Mouse (Mus musculus): Measurements from ENCODE around the gene Vps13d. TPM values are rescaled to one million over a fixed set of nuclear protein-coding genes. Genes with fewer than 3 reads are reported as not detected.
A peak's percentile ranks its signal among the peaks of the same experiment; 100 is the strongest.

Vps13d gene
- 6.3 and 6.4 TPM in 2 replicates for polyA plus RNA-seq (2016; fragmentation: Nextera tagmentation; extraction: Ambion mirVana)

DNA sequence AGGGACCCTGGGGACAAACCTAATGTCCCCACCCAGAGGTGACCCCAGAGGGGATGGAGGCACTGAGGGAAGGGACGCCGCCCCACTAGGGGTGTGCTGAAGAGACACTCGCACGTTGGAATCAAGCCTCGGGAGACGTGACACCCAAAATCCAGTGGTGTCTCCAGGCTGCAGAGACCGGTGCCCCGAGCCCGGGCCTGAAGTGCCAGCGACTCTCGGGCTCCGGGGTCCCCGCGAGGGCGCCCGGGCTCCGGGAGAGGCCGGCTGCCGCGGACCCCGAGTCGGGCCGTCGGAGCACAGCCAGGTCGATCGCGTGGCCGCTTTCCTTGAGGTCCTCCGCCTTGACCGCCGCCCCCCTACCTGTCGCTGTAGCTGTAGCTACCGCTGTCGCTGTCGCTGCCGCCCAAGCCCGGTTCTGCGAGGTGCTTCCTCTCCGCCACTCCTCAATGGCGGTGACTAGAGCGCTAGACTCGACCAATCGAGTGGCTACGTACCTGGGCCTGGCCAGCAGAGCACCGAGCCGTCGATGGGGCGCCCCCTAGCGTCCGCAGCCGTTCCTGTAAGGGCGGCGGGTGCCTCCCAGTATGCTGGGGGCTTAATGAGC, at the start of gene Vps13d:
Vps13d (minus strand) TSS at position 447 of the 604 bp plus-strand sequence.
- Histone ChIP-seq H3K27me3 (ENCODE audit: insufficient read depth, poor library complexity, severe bottlenecking) (no peaks in the 10 kb centered on the region), H3K27ac (peak within 1 kb of the TSS; percentile 93), H3K9me3 (no peaks in the 10 kb centered on the region), H3K36me3 (peaks cover 15% of the 10 kb centered on the region; the same call in 1 of the 2 replicates), H3K4me1 (peaks cover 12% of the 10 kb centered on the region), H3K4me3 (peak within 1 kb of the TSS; percentile 94)
- under 1% methylated on average over 53 of the region's 53 CpGs for WGBS
- peak; percentile 96 for DNase-seq (ENCODE audit: low spot score)

DNA sequence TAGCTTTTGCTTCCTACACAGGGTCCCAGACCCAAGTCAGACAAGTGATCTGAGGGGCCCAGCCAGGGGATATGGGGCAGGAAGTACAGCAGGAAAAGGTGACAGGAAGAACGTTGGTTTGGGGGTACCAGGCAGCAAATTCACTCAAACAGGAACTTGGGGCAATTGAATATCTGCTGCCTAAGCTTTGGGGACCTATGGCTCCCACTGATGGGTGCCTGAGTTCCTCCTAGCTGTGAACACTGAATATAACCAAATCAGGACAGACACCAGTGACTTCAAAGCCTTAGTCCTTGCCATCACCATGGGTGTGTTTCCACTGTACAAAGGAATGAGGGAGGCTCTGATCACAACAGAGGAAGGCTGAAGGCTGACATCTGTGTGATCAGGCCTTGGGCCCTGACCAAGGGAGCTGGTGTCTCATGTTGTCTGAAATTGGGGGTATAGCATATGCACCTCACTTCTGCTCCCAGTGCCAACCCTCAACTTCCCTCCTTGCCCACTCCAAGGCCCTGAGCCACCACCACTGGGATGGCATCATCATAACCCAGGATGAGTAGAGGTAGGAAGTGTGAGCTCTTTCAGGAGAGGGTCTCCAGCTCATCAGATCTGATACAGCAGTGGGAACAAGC, 48.0 kb upstream of the Vps13d start:
- no peak overlapping the region for H3K4me3 ChIP-seq
- no peaks in the 10 kb centered on the region for H3K36me3 ChIP-seq
- DNase-seq (ENCODE audit: low spot score): no peak
- H3K4me1 ChIP-seq: peaks cover 16% of the 10 kb centered on the region
- peaks cover 38% of the 10 kb centered on the region for H3K27me3 ChIP-seq (ENCODE audit: insufficient read depth, poor library complexity, severe bottlenecking)
- 43% methylated on average over 1 of the region's 1 CpGs for WGBS
- no peak overlapping the region for H3K27ac ChIP-seq
- H3K9me3 ChIP-seq: no peaks in the 10 kb centered on the region

DNA sequence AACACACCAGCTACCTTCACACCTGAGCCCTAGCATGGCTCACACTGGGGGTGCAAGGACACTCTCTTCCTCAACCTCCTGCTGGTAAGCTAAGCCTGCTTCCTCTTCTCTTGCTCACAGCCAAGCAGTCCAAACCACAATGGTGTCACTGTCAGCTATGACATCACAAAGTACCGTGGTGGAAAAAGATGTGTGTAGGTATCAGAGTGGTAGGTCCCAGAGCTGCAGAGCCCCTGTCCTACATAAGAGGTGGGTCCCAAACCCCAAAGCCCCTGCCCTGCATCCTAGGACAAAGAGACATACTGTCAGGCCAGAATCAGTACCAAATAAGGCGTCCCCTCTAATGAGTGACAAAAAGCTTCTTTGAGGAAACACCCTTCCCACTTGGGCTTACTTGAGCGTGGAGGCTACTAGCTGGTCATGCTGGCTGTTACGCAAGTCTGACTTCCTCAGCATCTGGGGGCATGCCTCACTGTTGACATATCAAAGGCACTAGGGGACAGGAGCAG, 46.0 kb upstream of the Vps13d start:
- DNase-seq (ENCODE audit: low spot score): no peak
- Histone ChIP-seq H3K4me1 (peaks cover 4% of the 10 kb centered on the region; the same call in 1 of the 2 replicates), H3K27me3 (ENCODE audit: insufficient read depth, poor library complexity, severe bottlenecking) (peaks cover 17% of the 10 kb centered on the region), H3K27ac (no peak overlapping the region), H3K36me3 (no peaks in the 10 kb centered on the region), H3K4me3 (no peak overlapping the region), H3K9me3 (no peaks in the 10 kb centered on the region)
- WGBS: 71% methylated on average over 4 of the region's 4 CpGs

DNA sequence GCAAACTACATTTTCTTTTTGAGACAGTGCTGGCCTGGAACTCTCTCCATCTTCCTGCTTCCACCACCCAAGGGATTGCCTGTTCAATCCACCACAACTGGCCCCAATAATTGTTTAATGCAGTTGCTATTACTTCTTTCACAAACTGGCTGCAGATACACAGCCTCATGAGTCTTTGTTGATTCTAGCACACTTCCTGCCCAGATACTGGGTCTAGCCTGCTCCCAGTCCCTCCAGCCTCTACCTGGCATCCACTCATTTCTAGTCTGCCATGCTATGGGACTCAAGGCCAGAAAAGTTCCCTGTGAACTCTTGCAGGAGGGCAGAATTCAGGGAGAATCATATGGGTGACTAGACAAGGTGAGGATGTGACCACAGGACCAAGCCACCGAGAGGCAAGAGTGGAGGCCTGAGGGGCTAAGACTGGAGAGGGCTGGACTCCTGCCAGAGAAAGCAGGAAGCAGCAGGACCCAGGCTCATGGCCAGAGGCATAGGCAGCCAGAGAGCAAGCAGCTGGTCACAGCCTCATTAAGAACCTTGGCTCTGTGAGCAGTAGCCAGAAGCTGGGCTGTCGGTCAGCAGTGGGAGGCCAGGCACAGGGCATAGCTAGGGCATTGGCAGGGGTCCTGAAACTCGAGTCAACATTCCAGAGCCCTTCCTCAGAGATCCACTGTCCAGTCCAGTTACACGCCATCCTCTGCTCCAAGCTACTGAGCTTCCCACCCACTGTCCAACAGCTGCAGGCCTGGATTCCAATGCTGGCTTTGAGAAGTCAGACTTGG, 44.4 kb upstream of the Vps13d start:
- Histone ChIP-seq H3K4me1 (0 out of 2 replicates have a peak, but pooled peaks cover 2% of the 10 kb centered on the region), H3K27ac (peak overlapping the region; percentile 52; the same call in 1 of the 2 replicates), H3K4me3 (no peak overlapping the region), H3K9me3 (no peaks in the 10 kb centered on the region), H3K36me3 (no peaks in the 10 kb centered on the region), H3K27me3 (ENCODE audit: insufficient read depth, poor library complexity, severe bottlenecking) (0 out of 2 replicates have a peak, but pooled peaks cover 4% of the 10 kb centered on the region)
- DNase-seq (ENCODE audit: low spot score): no peak
- WGBS: 47% methylated on average over 4 of the region's 4 CpGs

DNA sequence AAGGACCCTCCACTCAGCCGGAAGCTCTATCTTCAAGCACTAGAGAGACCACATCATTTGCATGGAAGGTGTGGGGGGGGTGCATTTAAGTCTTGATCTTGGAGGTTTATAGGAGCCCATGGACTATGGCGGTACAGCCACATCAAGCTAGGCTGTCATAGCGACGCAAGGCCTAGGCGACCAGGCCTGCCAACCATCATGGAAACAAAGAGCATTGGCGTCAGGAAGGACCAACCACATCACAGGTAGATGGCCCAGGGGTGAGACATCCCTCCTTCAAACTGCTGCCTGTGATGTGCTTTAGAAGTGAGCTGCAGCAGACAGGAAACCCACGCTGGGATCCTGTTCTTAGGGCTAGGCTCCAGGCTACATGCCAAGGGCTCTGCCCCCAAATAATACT, 41.2 kb upstream of the Vps13d start:
- WGBS: 85% methylated on average over 7 of the region's 7 CpGs
- H3K36me3 ChIP-seq: no peaks in the 10 kb centered on the region
- DNase-seq (ENCODE audit: low spot score): no peak
- H3K4me3 ChIP-seq: no peak overlapping the region
- H3K27ac ChIP-seq: no peak overlapping the region
- H3K9me3 ChIP-seq: no peaks in the 10 kb centered on the region
- no peaks in the 10 kb centered on the region for H3K27me3 ChIP-seq (ENCODE audit: insufficient read depth, poor library complexity, severe bottlenecking)
- H3K4me1 ChIP-seq: peaks cover 15% of the 10 kb centered on the region; the same call in 1 of the 2 replicates

DNA sequence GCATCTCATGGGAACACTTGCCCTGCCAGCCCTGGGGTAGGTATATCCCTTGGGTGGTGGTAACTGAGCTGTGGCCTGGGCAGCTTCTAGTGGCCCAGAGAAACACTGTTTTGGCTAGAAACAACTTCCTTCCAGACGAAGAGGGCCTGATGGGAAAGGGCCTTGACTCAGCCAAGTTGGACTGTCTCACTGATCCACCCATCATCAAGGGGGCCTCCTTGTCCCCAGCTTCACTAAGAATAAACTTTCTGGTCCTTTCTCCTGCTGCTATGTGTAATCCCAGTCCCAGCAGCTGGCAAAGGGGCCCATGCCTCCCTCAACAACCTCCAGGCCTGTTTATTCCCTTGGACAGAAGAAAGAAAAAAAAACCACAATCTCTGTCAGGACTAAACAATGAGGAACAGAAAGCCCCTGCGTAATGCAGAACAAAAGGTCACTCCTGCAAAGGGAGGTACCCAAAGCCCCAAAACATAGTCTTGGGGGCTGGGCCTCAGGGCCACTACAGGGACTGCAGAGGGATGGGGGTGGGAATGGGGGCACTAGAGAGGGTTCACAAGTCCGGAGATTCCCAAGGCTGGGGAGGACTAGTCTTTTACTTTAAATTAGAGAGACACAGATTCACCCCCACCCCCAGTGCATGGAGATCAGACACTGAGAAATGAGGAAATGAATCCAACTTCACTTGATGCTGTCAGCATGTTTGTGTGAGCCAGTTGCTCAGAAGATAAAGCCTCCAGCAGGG, 38.9 kb upstream of the Vps13d start:
- no peak overlapping the region for H3K27ac ChIP-seq
- no peaks in the 10 kb centered on the region for H3K9me3 ChIP-seq
- H3K27me3 ChIP-seq (ENCODE audit: insufficient read depth, poor library complexity, severe bottlenecking): no peaks in the 10 kb centered on the region
- no peak for DNase-seq (ENCODE audit: low spot score)
- WGBS: 55% methylated on average over 3 of the region's 3 CpGs
- H3K4me3 ChIP-seq: no peak overlapping the region
- no peaks in the 10 kb centered on the region for H3K36me3 ChIP-seq
- H3K4me1 ChIP-seq: peaks cover 13% of the 10 kb centered on the region; the same call in 1 of the 2 replicates

DNA sequence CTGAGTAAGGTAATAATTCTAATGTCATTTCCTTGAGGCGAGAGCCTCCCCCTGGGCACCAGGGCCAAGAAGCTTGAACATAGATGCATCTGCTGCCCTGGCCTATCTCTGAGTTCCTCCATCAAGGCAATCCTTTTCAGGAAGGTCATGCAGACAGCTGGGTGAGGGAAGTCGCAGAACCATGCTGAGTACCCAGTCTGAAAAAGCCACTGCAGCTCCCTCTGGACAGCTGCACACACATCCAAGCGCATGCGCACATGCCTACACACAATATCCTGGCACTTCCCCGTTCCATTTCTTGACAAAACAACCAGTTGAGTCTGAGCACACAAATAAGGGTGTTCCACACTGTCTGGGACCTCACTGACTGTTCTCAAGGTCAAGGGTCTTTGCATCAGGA, 36.9 kb upstream of the Vps13d start:
- DNase-seq (ENCODE audit: low spot score): no peak
- 87% methylated on average over 5 of the region's 5 CpGs for WGBS
- Histone ChIP-seq H3K9me3 (no peaks in the 10 kb centered on the region), H3K27ac (no peak overlapping the region), H3K36me3 (no peaks in the 10 kb centered on the region), H3K4me3 (no peak overlapping the region), H3K4me1 (peaks cover 13% of the 10 kb centered on the region; the same call in 1 of the 2 replicates), H3K27me3 (ENCODE audit: insufficient read depth, poor library complexity, severe bottlenecking) (no peaks in the 10 kb centered on the region)

DNA sequence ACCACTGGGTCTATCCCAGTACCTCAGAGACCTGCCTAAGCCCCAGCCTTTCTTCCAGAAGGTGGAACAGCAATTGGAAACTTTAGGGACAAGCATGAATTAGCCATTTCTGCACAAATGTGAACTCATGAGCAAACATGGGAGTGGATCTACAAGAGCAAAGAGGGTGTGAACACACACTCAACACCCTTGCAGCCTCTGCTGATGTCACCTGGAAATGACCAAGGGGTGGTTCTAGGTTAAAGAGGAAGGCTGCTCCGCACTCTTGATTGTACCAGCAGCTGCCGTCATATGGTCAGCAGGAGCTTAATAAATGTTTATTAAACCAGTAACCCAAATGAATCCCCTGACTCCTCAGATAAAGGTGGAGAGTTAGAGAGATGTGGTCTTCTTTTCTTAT, 35.8 kb upstream of the Vps13d start:
- no peak for DNase-seq (ENCODE audit: low spot score)
- Histone ChIP-seq H3K9me3 (no peaks in the 10 kb centered on the region), H3K27me3 (ENCODE audit: insufficient read depth, poor library complexity, severe bottlenecking) (no peaks in the 10 kb centered on the region), H3K4me3 (no peak overlapping the region), H3K27ac (no peak overlapping the region), H3K4me1 (peaks cover 13% of the 10 kb centered on the region; the same call in 1 of the 2 replicates), H3K36me3 (no peaks in the 10 kb centered on the region)
- 87% methylated on average over 2 of the region's 2 CpGs for WGBS

DNA sequence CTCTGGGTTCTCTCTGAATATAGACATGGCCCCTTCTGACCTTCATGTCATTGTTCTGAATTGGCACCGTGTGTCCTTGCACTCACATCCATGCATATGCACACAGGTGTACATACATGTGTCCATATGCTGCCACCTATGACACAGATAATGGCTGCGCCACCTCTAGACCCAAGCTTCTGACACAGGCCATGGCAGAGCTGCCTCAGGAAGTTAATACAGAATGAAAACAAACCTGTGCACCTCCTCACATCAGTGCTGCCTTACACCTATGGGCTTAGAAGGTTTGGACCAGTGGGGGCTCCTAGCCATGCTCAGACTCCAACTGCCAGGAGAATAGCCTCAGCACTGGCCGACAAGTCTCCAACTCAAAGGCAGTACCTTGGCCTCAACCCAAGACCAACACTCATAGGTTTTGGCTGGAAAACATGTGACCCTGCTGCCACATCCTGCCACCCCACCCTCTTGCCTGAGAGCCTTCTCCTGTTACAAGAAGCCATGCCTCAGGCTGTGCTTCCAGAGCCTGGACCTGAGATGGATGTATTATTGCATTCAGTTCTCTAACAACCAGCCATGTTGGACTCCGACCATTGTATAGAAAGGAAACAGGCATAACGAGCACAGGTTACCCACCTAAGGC, 34.8 kb upstream of the Vps13d start:
- 85% methylated on average over 5 of the region's 5 CpGs for WGBS
- Histone ChIP-seq H3K27ac (no peak overlapping the region), H3K4me3 (no peak overlapping the region), H3K36me3 (no peaks in the 10 kb centered on the region), H3K4me1 (peaks cover 13% of the 10 kb centered on the region; the same call in 1 of the 2 replicates), H3K27me3 (ENCODE audit: insufficient read depth, poor library complexity, severe bottlenecking) (no peaks in the 10 kb centered on the region), H3K9me3 (no peaks in the 10 kb centered on the region)
- DNase-seq (ENCODE audit: low spot score): no peak

DNA sequence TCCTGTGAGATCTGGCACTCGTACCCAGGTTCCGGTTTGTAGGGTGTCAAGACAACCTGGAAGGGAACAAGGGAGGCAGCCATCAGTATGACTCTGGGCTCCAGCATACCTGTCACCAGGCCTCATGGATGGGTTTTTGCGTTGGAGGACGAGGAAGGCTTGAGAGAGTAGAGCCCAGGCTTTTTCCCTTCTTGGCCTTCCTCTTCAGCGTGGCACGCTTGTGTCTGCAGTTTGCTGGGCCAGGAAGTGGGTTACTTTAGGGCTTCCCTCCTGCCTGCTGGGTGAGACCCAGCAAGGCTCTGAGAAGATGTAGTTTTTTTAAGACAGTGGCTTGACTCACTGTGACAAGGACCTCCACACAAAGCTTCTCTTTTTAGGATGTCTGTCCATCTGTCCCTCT, 34.2 kb upstream of the Vps13d start:
- 81% methylated on average over 6 of the region's 6 CpGs for WGBS
- Histone ChIP-seq H3K36me3 (no peaks in the 10 kb centered on the region), H3K27ac (no peak overlapping the region), H3K4me1 (peaks cover 13% of the 10 kb centered on the region; the same call in 1 of the 2 replicates), H3K9me3 (no peaks in the 10 kb centered on the region), H3K4me3 (no peak overlapping the region), H3K27me3 (ENCODE audit: insufficient read depth, poor library complexity, severe bottlenecking) (no peaks in the 10 kb centered on the region)
- no peak for DNase-seq (ENCODE audit: low spot score)

DNA sequence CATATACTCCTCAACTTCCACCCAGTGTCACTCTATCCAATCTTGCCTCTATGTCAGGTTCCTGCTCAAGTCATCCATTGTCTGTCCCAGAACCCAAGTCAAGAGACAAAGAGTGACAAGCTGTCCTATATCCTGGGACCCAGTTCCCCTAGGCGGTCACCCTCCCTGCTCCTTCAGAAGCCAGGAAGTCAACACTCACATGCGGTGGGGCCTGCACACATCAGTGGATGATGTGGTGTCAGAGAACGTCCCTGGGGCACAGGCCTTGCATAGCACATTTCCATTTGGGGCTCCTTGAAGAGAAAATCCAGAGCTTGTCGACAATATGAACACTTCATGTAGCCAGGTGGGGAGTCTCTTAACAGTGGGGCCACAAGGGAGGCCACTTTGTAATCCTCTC, 29.8 kb upstream of the Vps13d start:
- 71% methylated on average over 4 of the region's 4 CpGs for WGBS
- H3K36me3 ChIP-seq: no peaks in the 10 kb centered on the region

DNA sequence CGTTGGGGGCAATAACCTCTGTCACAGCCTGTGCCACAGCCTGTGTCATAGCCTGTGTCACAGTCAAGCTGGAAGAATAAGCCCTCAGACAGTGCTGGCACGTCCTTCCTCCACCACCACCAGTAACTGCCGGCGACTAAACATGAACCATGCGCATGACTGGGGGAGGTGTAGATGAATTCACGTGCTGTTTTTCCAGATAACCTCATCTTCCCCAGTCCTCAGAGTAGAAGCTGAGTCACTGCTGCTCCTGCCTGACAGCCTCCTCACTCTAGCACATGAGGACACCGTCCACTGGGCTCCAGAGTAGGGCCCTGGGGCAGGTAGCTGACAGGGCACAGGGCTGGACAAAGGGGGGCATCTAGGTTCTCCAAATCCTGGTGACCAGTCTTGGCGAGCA, 27.3 kb upstream of the Vps13d start:
- WGBS: 51% methylated on average over 8 of the region's 8 CpGs
- no peak overlapping the region for H3K4me3 ChIP-seq
- no peaks in the 10 kb centered on the region for H3K36me3 ChIP-seq
- no peaks in the 10 kb centered on the region; the same call in 1 of the 2 replicates for H3K4me1 ChIP-seq
- H3K27ac ChIP-seq: peak overlapping the region; percentile 1; the same call in 1 of the 2 replicates
- no peak for DNase-seq (ENCODE audit: low spot score)
- H3K9me3 ChIP-seq: no peaks in the 10 kb centered on the region
- peaks cover 9% of the 10 kb centered on the region; the same call in 1 of the 2 replicates for H3K27me3 ChIP-seq (ENCODE audit: insufficient read depth, poor library complexity, severe bottlenecking)

More for the DNA sequence above, 29.8 kb upstream of the Vps13d start:
- Histone ChIP-seq H3K27me3 (ENCODE audit: insufficient read depth, poor library complexity, severe bottlenecking) (no peaks in the 10 kb centered on the region), H3K4me1 (no peaks in the 10 kb centered on the region; the same call in 1 of the 2 replicates), H3K9me3 (no peaks in the 10 kb centered on the region), H3K27ac (no peak overlapping the region), H3K4me3 (no peak overlapping the region)
- DNase-seq (ENCODE audit: low spot score): no peak

Measured in heart, embryonic 10.5 days (tissue).